In the genomic region with DNA sequence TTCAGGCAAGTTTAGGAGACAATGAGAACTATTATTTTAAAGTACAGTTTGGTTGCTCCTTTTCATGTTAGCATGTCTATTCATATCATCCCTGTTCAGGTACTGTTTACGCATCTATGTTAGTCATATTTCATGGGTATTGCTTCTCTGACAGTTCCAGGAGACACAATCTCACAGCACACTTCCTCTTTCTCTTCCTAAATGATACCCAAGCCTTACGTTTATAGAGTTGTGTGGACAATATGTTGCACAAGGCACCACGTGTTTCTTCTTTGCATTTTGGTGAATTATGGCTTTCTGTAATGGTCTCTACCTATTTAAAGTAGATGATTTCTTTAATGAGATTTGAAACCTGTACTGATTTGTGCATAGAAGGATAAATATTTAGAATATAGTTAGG, we compare ENCODE assay signal across 10 mouse cellular contexts.
"Had no signal": no experiment of that assay in that cellular context is flagged by ENCODE, and none has a peak within 500 bp of the region (broad histone marks: within the 10 kb centered on the region; RNA-seq: fewer than 3 reads in every experiment).

No protein-coding gene starts in this region.

- DNase-seq: liver, postnatal 0 days; lung, adult 2 months; lung, postnatal 14 days; lung, postnatal 4 days; right cerebral cortex, postnatal 14 days; thymus, postnatal 14 days; thymus, postnatal 36 days had no signal

- ATAC-seq: liver, postnatal 0 days; lung, postnatal 0 days; midbrain, embryonic 13.5 days; midbrain, embryonic 15.5 days had no signal
